Comparison of ENCODE assay signal across 8 mouse cellular contexts in the genomic region with DNA sequence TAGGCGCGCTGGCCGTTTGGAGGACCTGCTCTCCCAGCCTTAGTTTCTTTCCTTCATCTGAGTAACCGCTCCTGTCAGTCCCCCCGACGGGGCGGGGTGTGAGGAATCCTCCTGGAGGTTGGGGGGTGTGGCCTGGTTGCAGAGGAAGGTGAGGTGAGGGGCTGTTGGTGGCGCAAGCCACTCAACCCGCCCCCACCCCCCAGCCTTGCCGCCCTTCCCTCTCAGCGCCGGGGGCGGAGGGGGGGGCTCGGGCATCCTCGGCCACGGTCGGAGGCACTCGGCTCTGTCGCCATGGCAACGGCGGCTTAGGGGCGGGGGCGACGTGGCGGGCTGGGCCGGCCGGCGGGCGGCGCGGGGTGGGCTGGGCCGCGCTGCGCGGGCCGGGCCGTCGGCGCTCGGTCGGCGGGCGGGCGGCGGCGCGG.
DNase-seq lines count a peak whose midpoint lies in the region; ATAC-seq lines count a peak whose summit lies in the region.
"Had no signal": no experiment of that assay in that cellular context is flagged by ENCODE, and none has a peak within 500 bp of the region (broad histone marks: within the 10 kb centered on the region; RNA-seq: fewer than 3 reads in every experiment).

No protein-coding gene starts in this region.

- ATAC-seq in kidney, embryonic 16.5 days (ENCODE audit: low FRiP score, low TSS enrichment) = peak; percentile 73
- ATAC-seq in liver, embryonic 13.5 days (ENCODE audit: low read depth) = peak; percentile 21

- peak overlapping the region; percentile 91 for H3K4me2 ChIP-seq in kidney, embryonic 16.5 days (replicated peaks; ENCODE audit: low read depth, low read length)
- peak overlapping the region; percentile 72 for H3K4me2 ChIP-seq in liver, embryonic 13.5 days

- 7% methylated on average over 40 of the region's 47 CpGs for WGBS in heart, embryonic 10.5 days
- WGBS in kidney, embryonic 16.5 days = under 1% methylated on average over 12 of the region's 47 CpGs
- WGBS in liver, embryonic 13.5 days (ENCODE audit: insufficient replicate concordance) = 2% methylated on average over 34 of the region's 47 CpGs

- peak; percentile 92 for DNase-seq in ZHBTc4 (ENCODE audit: low read depth, low spot score)
- DNase-seq in embryo, embryonic 11 days = peak; percentile 95
- DNase-seq in heart, embryonic 10.5 days (ENCODE audit: low spot score) = peak; percentile 81
- no peak for DNase-seq in liver, embryonic 13.5 days
- DNase-seq in neural tube, embryonic 10.5 days (ENCODE audit: extremely low spot score, low spot score) = peak; percentile 91
- DNase-seq in testis, postnatal 10 days (ENCODE audit: low spot score) = peak; percentile 94

- H3K9me3 ChIP-seq in heart, embryonic 10.5 days = no peaks in the 10 kb centered on the region
- no peaks in the 10 kb centered on the region for H3K9me3 ChIP-seq in kidney, embryonic 16.5 days (ENCODE audit: low read length)
- H3K9me3 ChIP-seq in liver, embryonic 13.5 days (replicated peaks) = no peaks in the 10 kb centered on the region

- H3K4me1 ChIP-seq in heart, embryonic 10.5 days = peaks cover 75% of the 10 kb centered on the region
- peaks cover 39% of the 10 kb centered on the region for H3K4me1 ChIP-seq in kidney, embryonic 16.5 days (ENCODE audit: insufficient read depth, low read length)
- H3K4me1 ChIP-seq in liver, embryonic 13.5 days (replicated peaks) = peaks cover 27% of the 10 kb centered on the region

- H3K9ac ChIP-seq in kidney, embryonic 16.5 days (replicated peaks; ENCODE audit: low read length) = peak overlapping the region; percentile 93
- no peak overlapping the region for H3K9ac ChIP-seq in liver, embryonic 13.5 days

- peaks cover 6% of the 10 kb centered on the region; the same call in 1 of the 2 replicates for H3K36me3 ChIP-seq in heart, embryonic 10.5 days
- H3K36me3 ChIP-seq in kidney, embryonic 16.5 days (ENCODE audit: insufficient read depth, low read length) = no peaks in the 10 kb centered on the region
- no peaks in the 10 kb centered on the region for H3K36me3 ChIP-seq in liver, embryonic 13.5 days

- H3K4me3 ChIP-seq in heart, embryonic 10.5 days = peak overlapping the region; percentile 85
- H3K4me3 ChIP-seq in kidney, embryonic 16.5 days (ENCODE audit: low read length) = peak overlapping the region; percentile 88
- H3K4me3 ChIP-seq in liver, embryonic 13.5 days (replicated peaks) = peak overlapping the region; percentile 59

- no peaks in the 10 kb centered on the region for H3K27me3 ChIP-seq in heart, embryonic 10.5 days (ENCODE audit: insufficient read depth, poor library complexity, severe bottlenecking)
- no peaks in the 10 kb centered on the region for H3K27me3 ChIP-seq in kidney, embryonic 16.5 days (ENCODE audit: insufficient read depth, low read length)
- peaks cover 56% of the 10 kb centered on the region for H3K27me3 ChIP-seq in liver, embryonic 13.5 days

- H3K27ac ChIP-seq in heart, embryonic 10.5 days = peak overlapping the region; percentile 90; the same call in 1 of the 2 replicates
- peak overlapping the region; percentile 77 for H3K27ac ChIP-seq in kidney, embryonic 16.5 days (ENCODE audit: low read length)
- no peak overlapping the region for H3K27ac ChIP-seq in liver, embryonic 13.5 days
- H3K27ac ChIP-seq: macrophage had no signal
